Mouse (Mus musculus) bone marrow macrophage, adult 2 months (primary cell): ENCODE measurements around the gene Selenos.

ENCODE experiments used
- CTCF ChIP-seq: IDR thresholded peaks from 2 replicates; pipeline ENCODE4 v1.5.1; 2012; ENCODE audit warnings: low read depth, mild to moderate bottlenecking, low read length, moderate library complexity
- POLR2A ChIP-seq: IDR thresholded peaks from 2 replicates; pipeline ENCODE4 v1.6.1; 2012; ENCODE audit warnings: mild to moderate bottlenecking, low read depth, low read length, borderline replicate concordance

- TF ChIP-seq CTCF = no peak
- TF ChIP-seq POLR2A = no peak
Observed at GRCm38 (mm10) chr7:66036809-66037208, 42.6 kb upstream of the Selenos start.
